Mouse (Mus musculus) left cerebral cortex, adult 6 months (tissue): ENCODE measurements around the gene Arhgap35. TPM values are rescaled to one million over a fixed set of nuclear protein-coding genes. Genes with fewer than 3 reads are reported as not detected.

ENCODE experiments used
- long read RNA-seq, 2 experiments: library from polyadenylated mRNA; unstranded; transcript quantifications; one replicate each; pipeline ENCODE4 v2.0.0; 2019 to 2020
- polyA plus RNA-seq: library from polyadenylated mRNA; unstranded; fragments of <200 nt; fragmentation: Nextera tagmentation; gene quantifications from 2 replicates; pipeline ENCODE4 v1.2.3, GENCODE M21; 2021

The Arhgap35 gene
- 11.7 and 14.0 TPM in 2 replicates for polyA plus RNA-seq
- long read RNA-seq, experiment 1, partial matches to known transcripts: 5 of 47 reads
- long read RNA-seq, experiment 1, other reads (novel, unspliced or antisense): 42 of 47 reads
- long read RNA-seq, experiment 2, partial matches to known transcripts: 0 of 35 reads
- long read RNA-seq, experiment 2, other reads (novel, unspliced or antisense): 35 of 35 reads

DNA sequence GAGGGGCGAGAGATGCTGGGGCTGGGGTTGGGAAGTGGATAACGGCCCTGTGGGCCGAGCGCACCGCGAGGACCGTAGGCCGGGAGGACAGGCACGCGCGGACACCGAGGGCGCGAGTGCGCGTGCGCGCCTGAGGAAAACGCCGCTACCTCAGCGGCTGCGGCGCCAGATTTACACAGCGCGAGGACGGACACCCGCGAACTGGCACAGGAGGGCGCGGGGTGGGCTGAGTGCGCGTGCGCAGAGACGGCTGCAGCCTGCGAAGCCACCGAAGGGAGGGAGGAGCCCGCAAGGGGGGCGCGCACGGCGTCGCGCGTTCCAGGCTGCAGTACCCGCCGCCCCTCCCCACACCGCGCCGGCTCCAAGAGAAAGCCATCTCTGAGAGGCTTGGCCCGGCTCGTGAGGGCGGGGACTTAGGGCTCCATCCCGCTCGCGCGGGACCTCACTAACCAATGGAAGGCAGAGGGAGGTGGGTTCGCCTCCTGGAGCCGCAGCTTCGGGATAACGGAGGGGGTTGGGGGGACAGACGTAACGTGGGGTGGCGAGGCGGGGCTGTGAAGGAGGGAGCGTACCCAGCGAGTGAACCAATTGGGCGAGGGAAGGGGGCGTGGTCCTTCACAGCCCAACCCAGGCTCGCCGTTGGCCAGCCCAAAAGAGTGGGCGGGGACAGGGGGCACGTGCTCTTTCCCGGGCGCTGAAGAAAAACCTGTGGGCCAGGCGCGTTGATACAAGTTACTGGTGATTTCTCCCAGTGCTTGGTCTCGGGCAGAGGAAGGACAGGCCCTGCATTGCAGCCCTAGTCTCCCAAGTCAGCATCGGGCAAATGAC is at the start of gene Arhgap35:
Arhgap35 (minus strand) TSS at position 106 of the 828 bp plus-strand sequence.

GRCm38 (mm10) chr7:16477628-16478027 is 137.2 kb downstream of the Arhgap35 start, which contains the start of gene Npas1:
Npas1 (minus strand) TSS chr7:16477728.

GRCm38 (mm10) chr7:16452587-16453073 is 162.2 kb downstream of the Arhgap35 start, which contains the start of gene Tmem160:
Tmem160 (plus strand) TSS chr7:16452779.

Other genes starting within 250 kb of the Arhgap35 start
- 156 and 170 TPM in 2 replicates for gene Sae1, start 227.2 kb downstream of the Arhgap35 start, polyA plus RNA-seq
- 4.2 and 7.6 TPM in 2 replicates for gene Zc3h4, start 214.1 kb downstream of the Arhgap35 start, polyA plus RNA-seq
- gene Tmem160, start 162.2 kb downstream of the Arhgap35 start, polyA plus RNA-seq: 127 and 255 TPM in 2 replicates
- gene Npas1, start 137.3 kb downstream of the Arhgap35 start, polyA plus RNA-seq: 8.7 and 9.6 TPM in 2 replicates
- gene Ceacam15, start 60.7 kb upstream of the Arhgap35 start, polyA plus RNA-seq: 0.18 TPM in 1 of 2 replicates, not detected in the other
- 0.23 and 0.48 TPM in 2 replicates for gene Ceacam9, start 106.9 kb upstream of the Arhgap35 start, polyA plus RNA-seq
- 462 and 560 TPM in 2 replicates for gene Ap2s1, start 123.4 kb upstream of the Arhgap35 start, polyA plus RNA-seq
- 0.74 and 1.7 TPM in 2 replicates for gene Slc1a5, start 166.3 kb upstream of the Arhgap35 start, polyA plus RNA-seq
- gene Strn4, start 200.9 kb upstream of the Arhgap35 start, polyA plus RNA-seq: 39.6 and 117 TPM in 2 replicates
- gene Fkrp, start 201.7 kb upstream of the Arhgap35 start, polyA plus RNA-seq: 22.6 and 23.2 TPM in 2 replicates
- 0.92 and 1.4 TPM in 2 replicates for gene Prkd2, start 227.9 kb upstream of the Arhgap35 start, polyA plus RNA-seq